Mouse (Mus musculus) forebrain, postnatal 0 days (tissue): Measurements from ENCODE around the gene Col15a1. TPM values are rescaled to one million over a fixed set of nuclear protein-coding genes. Genes with fewer than 3 reads are reported as not detected.

Source experiments
- ATAC-seq: fragments of 200-750 bp; cut with Nextera tagmentation; 2 replicates; pipeline ENCODE4 v1.8.0; 2017; ENCODE audit warnings: mild to moderate bottlenecking, moderate library complexity
- DNase-seq: peaks from one replicate; pipeline ENCODE4 v3.0.0-alpha.2; 2015
- H3K27ac ChIP-seq: fragments of 300-500 bp; sonication (generic); 2 replicates; pipeline ENCODE4 v1.5.1; 2014; ENCODE audit warnings: low read depth, mild to moderate bottlenecking, antibody characterized with exemption, low read length, moderate library complexity, mixed read lengths
- H3K27me3 ChIP-seq: fragments of 300-500 bp; sonication (generic); 2 replicates; pipeline ENCODE4 v1.6.1; 2014; ENCODE audit warnings: mild to moderate bottlenecking, low read length, mixed read lengths; ENCODE audit not compliant: insufficient read depth
- H3K36me3 ChIP-seq: fragments of 300-500 bp; sonication (generic); 2 replicates; pipeline ENCODE4 v1.6.1; 2014; ENCODE audit warnings: mild to moderate bottlenecking, moderate library complexity; ENCODE audit not compliant: insufficient read depth
- H3K4me1 ChIP-seq: fragments of 300-500 bp; sonication (generic); 2 replicates; pipeline ENCODE4 v1.6.1; 2014; ENCODE audit warnings: antibody characterized with exemption; ENCODE audit not compliant: insufficient read depth
- H3K4me2 ChIP-seq: fragments of 300-500 bp; sonication (generic); 2 replicates; pipeline ENCODE4 v1.6.1; 2014; ENCODE audit warnings: low read depth, mild to moderate bottlenecking, moderate library complexity
- H3K4me3 ChIP-seq: fragments of 300-500 bp; sonication (generic); 2 replicates; pipeline ENCODE4 v1.5.1; 2014; ENCODE audit warnings: low read depth, low read length, mixed read lengths
- H3K9ac ChIP-seq: fragments of 300-500 bp; sonication (generic); 2 replicates; pipeline ENCODE4 v1.6.1; 2014; ENCODE audit warnings: mild to moderate bottlenecking
- H3K9me3 ChIP-seq: fragments of 300-500 bp; sonication (generic); 2 replicates; pipeline ENCODE4 v1.6.1; 2016; ENCODE audit warnings: low read length
- CTCF ChIP-seq: sonication (generic); IDR thresholded peaks from 2 replicates; pipeline ENCODE4 v1.5.1; 2016; ENCODE audit warnings: antibody characterized with exemption, control low read depth, low read depth
- WGBS: fragments of 180-500 bp; shearing (Covaris S2); extraction: QIAGEN DNeasy Blood & Tissue Kit; methylation state at CpG from one replicate; pipeline ENCODE4 v1.1.7; 2014; 5-methylcytosine and 5-hydroxymethylcytosine counted together
- polyA plus RNA-seq: library from polyadenylated mRNA; unstranded; fragments of >200 nt; fragmentation: Nextera tagmentation; extraction: Ambion mirVana; gene quantifications from 2 replicates; pipeline ENCODE4 v1.2.1, GENCODE M21; 2015
- total RNA-seq: library from RNA; depleted of rRNA; stranded (reverse); fragments of >200 nt; gene quantifications from 2 replicates; pipeline ENCODE4 v1.2.3, GENCODE M21; 2014

Col15a1 gene
- total and polyA plus RNA-seq, 2 experiments from 2014 or later: 2.5 to 6.2 TPM

GRCm38 (mm10) chr4:47288306-47288705, 80.3 kb downstream of the Col15a1 start:
- H3K4me2 ChIP-seq: no peak overlapping the region
- ATAC-seq: no peak
- no peaks in the 10 kb centered on the region for H3K36me3 ChIP-seq
- WGBS: 32% methylated on average over 4 of the region's 4 CpGs
- DNase-seq: no peak
- H3K4me1 ChIP-seq: 0 out of 2 replicates have a peak, but pooled peaks cover 3% of the 10 kb centered on the region
- H3K4me3 ChIP-seq: no peak overlapping the region
- no peak for TF ChIP-seq CTCF
- no peaks in the 10 kb centered on the region for H3K27me3 ChIP-seq
- H3K9ac ChIP-seq: no peak overlapping the region
- no peak overlapping the region for H3K27ac ChIP-seq
- H3K9me3 ChIP-seq: no peaks in the 10 kb centered on the region

- H3K4me1 ChIP-seq: 0 out of 2 replicates have a peak, but pooled peaks cover 3% of the 10 kb centered on the region
- H3K27ac ChIP-seq: no peak overlapping the region
- H3K27me3 ChIP-seq: no peaks in the 10 kb centered on the region
- H3K4me3 ChIP-seq: no peak overlapping the region
- no peak for DNase-seq
- H3K36me3 ChIP-seq: no peaks in the 10 kb centered on the region
- TF ChIP-seq CTCF: no peak
- H3K4me2 ChIP-seq: no peak overlapping the region
- WGBS: 93% methylated on average over 3 of the region's 3 CpGs
- no peaks in the 10 kb centered on the region for H3K9me3 ChIP-seq
- H3K9ac ChIP-seq: no peak overlapping the region
- no peak for ATAC-seq
Observed at GRCm38 (mm10) chr4:47289526-47289925, 81.6 kb downstream of the Col15a1 start.

- H3K4me3 ChIP-seq: no peak overlapping the region
- H3K27me3 ChIP-seq: no peaks in the 10 kb centered on the region
- TF ChIP-seq CTCF: no peak
- no peaks in the 10 kb centered on the region for H3K9me3 ChIP-seq
- H3K9ac ChIP-seq: no peak overlapping the region
- H3K36me3 ChIP-seq: no peaks in the 10 kb centered on the region
- WGBS: 89% methylated on average over 2 of the region's 2 CpGs
- DNase-seq (no peak), ATAC-seq (no peak)
- H3K27ac ChIP-seq: no peak overlapping the region
- H3K4me1 ChIP-seq: no peaks in the 10 kb centered on the region
- H3K4me2 ChIP-seq: no peak overlapping the region
Observed at GRCm38 (mm10) chr4:47290448-47290847, 82.5 kb downstream of the Col15a1 start.

- ATAC-seq (peak; percentile 86), DNase-seq (peak; percentile 87)
- H3K9ac ChIP-seq: no peak overlapping the region
- H3K4me1 ChIP-seq: no peaks in the 10 kb centered on the region
- TF ChIP-seq CTCF: peak; percentile 22; the same call in 1 of the 2 replicates
- H3K4me3 ChIP-seq: no peak overlapping the region
- H3K9me3 ChIP-seq: no peaks in the 10 kb centered on the region
- H3K4me2 ChIP-seq: no peak overlapping the region
- H3K27ac ChIP-seq: no peak overlapping the region
- H3K27me3 ChIP-seq: no peaks in the 10 kb centered on the region
- WGBS: 45% methylated on average over 1 of the region's 1 CpGs
- no peaks in the 10 kb centered on the region for H3K36me3 ChIP-seq
Observed at GRCm38 (mm10) chr4:47291013-47291412, 83.1 kb downstream of the Col15a1 start.

GRCm38 (mm10) chr4:47292956-47293355, 85.0 kb downstream of the Col15a1 start:
- H3K9ac ChIP-seq: no peak overlapping the region
- no peaks in the 10 kb centered on the region for H3K36me3 ChIP-seq
- no peaks in the 10 kb centered on the region for H3K27me3 ChIP-seq
- no peak overlapping the region for H3K4me2 ChIP-seq
- no peaks in the 10 kb centered on the region for H3K9me3 ChIP-seq
- ATAC-seq: no peak
- no peak for DNase-seq
- no peaks in the 10 kb centered on the region for H3K4me1 ChIP-seq
- H3K4me3 ChIP-seq: no peak overlapping the region
- WGBS: 66% methylated on average over 4 of the region's 4 CpGs
- TF ChIP-seq CTCF: no peak
- H3K27ac ChIP-seq: no peak overlapping the region

- DNase-seq: no peak
- H3K9ac ChIP-seq: no peak overlapping the region
- WGBS: 72% methylated on average over 16 of the region's 16 CpGs
- no peak overlapping the region for H3K4me2 ChIP-seq
- H3K9me3 ChIP-seq: no peaks in the 10 kb centered on the region
- no peak overlapping the region for H3K27ac ChIP-seq
- H3K4me1 ChIP-seq: no peaks in the 10 kb centered on the region
- TF ChIP-seq CTCF: no peak
- no peaks in the 10 kb centered on the region for H3K27me3 ChIP-seq
- no peak overlapping the region for H3K4me3 ChIP-seq
- no peak for ATAC-seq
- H3K36me3 ChIP-seq: no peaks in the 10 kb centered on the region; the same call in 1 of the 2 replicates
Observed at GRCm38 (mm10) chr4:47293771-47294543, 86.0 kb downstream of the Col15a1 start.

- H3K27ac ChIP-seq: no peak overlapping the region
- H3K4me3 ChIP-seq: no peak overlapping the region
- DNase-seq (no peak), ATAC-seq (no peak)
- no peaks in the 10 kb centered on the region for H3K4me1 ChIP-seq
- TF ChIP-seq CTCF: no peak
- 91% methylated on average over 7 of the region's 7 CpGs for WGBS
- H3K4me2 ChIP-seq: no peak overlapping the region
- no peak overlapping the region for H3K9ac ChIP-seq
- no peaks in the 10 kb centered on the region for H3K9me3 ChIP-seq
- no peaks in the 10 kb centered on the region; the same call in 1 of the 2 replicates for H3K36me3 ChIP-seq
- no peaks in the 10 kb centered on the region for H3K27me3 ChIP-seq
Observed at GRCm38 (mm10) chr4:47294544-47295070, 86.6 kb downstream of the Col15a1 start.
